Mouse (Mus musculus): ENCODE data around the gene Sgcd.

DNA sequence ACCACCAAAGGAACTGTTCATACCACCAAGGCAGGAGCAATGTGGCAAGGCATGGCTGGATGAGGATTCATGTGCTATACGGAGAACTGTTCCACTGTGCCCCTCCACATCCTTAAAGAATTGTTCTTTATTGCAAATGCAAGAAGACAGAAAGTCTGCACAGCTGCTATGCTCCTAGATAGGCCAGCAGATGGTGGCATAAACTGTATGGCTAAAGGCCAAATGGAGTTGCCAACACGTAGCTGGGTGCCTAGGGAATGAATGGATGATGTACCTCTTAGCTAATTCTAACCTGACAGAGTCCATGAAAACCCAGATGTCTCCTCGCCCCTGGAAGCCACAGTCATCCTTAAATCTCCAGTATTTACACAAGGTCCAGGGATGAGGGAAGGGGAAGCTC, 103.5 kb downstream of the Sgcd start:
- TF ChIP-seq CTCF (IDR thresholded peaks at IDR 0.05; ENCODE audit: borderline replicate concordance, insufficient read depth, low read length): no peak
- TF ChIP-seq POLR2A (IDR thresholded peaks at IDR 0.05; ENCODE audit: low read depth, low read length): no peak
